Mouse (Mus musculus) neutrophil, adult 5-6 weeks (primary cell): ENCODE measurements around the gene Slc22a12. TPM values are rescaled to one million over a fixed set of nuclear protein-coding genes. Genes with fewer than 3 reads are reported as not detected.
A peak's percentile ranks its signal among the peaks of the same experiment; 100 is the strongest.

Experiments used
- ATAC-seq: fragments of 151-379, 151-347 bp; 2 replicates; pipeline ENCODE4 v1.8.0; 2017; ENCODE audit warnings: mild to moderate bottlenecking, moderate TSS enrichment; ENCODE audit not compliant: insufficient number of reproducible peaks, poor library complexity, low FRiP score, severe bottlenecking; ENCODE audit errors: extremely low read depth
- total RNA-seq: library from RNA; stranded (forward); fragments of 200-1000 nt; gene quantifications from 2 replicates; pipeline ENCODE4 v1.2.3, GENCODE M21; 2017

Slc22a12 gene
- total RNA-seq: 0.12 TPM in 1 of 2 replicates, not detected in the other

DNA sequence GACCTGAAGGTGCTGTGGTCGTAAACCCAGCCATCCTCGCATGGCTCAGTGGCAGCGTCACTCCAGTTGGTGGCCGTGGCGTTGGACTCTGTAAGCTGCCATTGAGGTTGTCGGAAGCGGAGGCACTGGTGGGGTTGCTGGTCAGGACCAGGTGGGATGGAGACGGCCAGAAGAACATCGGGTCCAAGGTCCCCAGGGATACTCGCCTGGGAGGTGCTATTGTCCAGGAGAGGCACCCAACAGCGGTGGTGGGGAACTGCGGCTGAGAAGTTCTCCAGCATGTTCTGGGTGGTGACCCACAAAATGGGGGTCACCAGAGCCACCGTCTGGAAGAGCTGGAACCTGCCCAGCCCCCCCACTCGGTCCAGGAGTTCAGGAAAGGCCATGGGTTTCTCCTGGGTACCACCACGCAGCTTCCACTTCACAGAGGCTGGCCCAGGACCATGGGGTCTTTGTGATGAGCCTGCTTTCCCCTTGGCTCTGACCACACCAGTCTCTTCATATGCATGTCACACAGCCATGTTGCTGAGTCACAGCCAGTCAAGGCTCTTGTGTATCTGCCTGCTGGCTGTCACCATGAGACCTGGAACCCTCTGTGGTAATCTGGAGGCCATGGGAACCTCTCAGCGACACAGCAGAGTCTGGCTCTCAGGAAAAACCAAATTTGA is at the start of gene Slc22a12:
TSS of gene Slc22a12 (minus strand) at position 666 of the 668 bp plus-strand sequence.
- no peak for ATAC-seq

DNA sequence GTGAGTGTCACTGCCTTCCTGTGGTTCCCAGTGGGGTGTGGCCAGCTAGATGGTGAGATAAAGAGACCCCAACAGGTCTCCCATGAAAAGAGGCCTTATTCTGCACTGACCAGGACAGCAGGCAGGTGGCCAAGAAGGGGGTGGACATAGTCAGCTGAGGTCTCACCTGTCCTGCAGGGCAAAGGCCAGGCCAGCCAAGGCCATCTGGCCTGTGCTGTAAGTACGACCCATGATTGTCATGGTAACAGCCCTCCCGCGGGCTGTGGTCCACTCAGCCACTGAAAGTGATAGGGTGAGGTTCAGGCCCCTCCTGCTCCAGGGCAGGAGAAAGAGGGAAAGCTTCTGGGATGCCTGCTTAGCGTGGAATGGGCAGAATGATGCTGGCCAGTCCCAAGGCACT is 29.2 kb upstream of the Slc22a12 start:
- no peak for ATAC-seq

- ATAC-seq: no peak
These were observed 28.6 kb upstream of the Slc22a12 start for GRCm38 (mm10) chr19:6571476-6571875.

- ATAC-seq: no peak
These were observed 26.7 kb upstream of the Slc22a12 start for GRCm38 (mm10) chr19:6569561-6569960.

- ATAC-seq: no peak
These were observed 26.2 kb upstream of the Slc22a12 start for GRCm38 (mm10) chr19:6569021-6569420.

- ATAC-seq: no peak
These were observed 23.6 kb upstream of the Slc22a12 start for GRCm38 (mm10) chr19:6566450-6566849.

- ATAC-seq: no peak
These were observed 22.3 kb upstream of the Slc22a12 start for GRCm38 (mm10) chr19:6565136-6565535.

DNA sequence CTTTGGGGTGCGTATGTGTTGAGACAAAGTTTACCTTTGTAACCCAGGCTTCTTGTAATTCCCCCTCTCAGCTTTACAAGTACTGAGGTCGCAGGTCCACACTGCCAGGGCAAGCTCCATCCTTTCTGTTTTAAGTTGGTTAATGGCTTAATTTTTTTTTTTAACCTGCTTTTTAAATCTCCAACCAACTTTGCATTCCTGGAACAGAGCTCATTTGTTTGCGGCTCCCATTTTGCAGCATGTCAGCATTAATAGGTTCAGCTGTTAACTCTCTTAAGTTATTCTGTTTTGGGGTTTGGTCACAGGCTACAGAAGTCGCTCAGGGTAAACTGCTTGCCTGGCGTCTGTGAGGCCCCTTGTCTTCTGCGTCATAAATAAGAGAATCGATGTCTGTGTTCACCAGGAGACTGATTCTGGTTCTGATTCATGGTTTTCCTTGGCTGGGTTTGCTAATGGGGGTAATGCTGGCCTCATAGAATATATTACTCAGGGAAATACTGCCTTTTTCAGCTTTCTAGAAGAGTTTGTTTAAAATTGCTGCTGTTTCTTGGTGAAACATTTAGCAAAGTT is 17.5 kb upstream of the Slc22a12 start:
- ATAC-seq: no peak

DNA sequence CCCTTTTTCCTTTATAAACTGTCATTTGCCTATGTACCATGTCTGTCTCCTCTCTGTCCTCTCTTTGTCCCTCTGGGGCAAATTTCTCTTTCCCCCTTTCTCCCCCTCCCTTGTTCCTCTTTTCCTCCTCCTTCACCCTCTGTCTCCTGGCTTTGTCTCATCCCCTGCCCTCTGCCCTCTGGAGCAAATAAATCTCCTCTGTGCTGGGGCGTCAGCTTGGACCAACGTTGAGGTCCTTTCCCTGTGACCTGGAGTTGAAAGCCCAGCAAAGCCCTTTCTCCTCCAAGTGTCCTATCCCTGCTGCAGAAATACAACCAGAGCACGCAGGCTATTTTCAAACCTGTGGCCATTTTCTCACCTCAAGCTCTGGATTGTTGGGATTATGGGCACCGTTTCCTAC is 16.7 kb upstream of the Slc22a12 start:
- no peak for ATAC-seq

GRCm38 (mm10) chr19:6553819-6554582 is 11.2 kb upstream of the Slc22a12 start:
- no peak for ATAC-seq

GRCm38 (mm10) chr19:6553174-6553573 is 10.3 kb upstream of the Slc22a12 start:
- ATAC-seq: no peak

DNA sequence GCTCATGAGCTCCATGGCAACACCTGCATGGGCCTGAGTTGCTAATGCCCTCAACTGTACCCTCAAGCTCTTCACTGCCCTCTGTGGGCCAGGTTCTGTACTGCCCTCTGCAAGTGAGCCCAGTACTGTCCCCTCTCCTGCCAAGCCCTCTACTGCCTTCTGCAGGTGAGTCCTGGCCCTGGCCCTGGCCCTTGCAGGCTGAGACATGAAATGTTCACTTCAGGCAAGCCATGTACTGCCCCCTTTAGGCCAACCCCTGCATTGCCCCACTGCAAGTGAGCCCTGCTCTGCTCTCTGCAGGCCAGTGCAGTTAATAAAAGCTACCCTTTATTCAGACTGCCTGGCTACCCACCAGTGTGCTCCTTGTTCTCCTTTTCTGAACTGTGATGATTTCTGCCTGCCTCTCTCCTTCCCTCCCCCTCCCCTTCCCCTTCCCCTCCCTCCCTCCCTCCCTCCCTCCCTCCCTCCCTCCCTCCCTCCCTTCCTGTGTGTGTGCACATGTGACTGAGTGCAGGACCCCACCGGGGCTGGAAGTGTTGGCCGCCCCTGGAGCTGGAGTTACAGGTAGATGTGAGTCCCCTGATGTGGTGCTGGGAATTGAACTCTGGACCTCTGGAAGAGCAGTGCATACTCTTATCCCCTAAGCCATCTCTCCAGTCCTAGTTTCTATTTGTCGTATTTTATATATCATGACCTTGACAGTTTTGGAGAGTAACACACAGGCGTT is 9.6 kb upstream of the Slc22a12 start:
- ATAC-seq: peak; percentile 57; the same call in 1 of the 2 replicates

DNA sequence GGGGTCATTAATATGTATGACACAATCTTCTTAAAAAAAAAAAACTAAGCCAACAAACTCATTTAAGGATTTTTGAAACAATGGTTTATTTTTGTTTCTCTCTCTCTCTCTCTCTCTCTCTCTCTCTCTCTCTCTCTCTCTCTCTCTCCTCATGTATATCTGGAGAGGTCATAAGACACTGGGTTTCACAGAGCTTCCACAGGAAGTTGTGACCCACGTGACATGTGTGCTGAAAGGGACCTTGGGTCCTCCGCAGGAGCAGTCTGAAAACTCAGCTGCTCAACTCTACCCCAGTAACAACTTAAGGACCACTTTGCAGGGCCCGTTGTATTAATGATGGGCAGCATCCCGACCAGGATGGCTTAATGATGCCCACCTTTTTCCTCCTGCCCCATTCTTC is 8.4 kb upstream of the Slc22a12 start:
- ATAC-seq: no peak

GRCm38 (mm10) chr19:6549566-6549965 is 6.7 kb upstream of the Slc22a12 start:
- no peak for ATAC-seq

DNA sequence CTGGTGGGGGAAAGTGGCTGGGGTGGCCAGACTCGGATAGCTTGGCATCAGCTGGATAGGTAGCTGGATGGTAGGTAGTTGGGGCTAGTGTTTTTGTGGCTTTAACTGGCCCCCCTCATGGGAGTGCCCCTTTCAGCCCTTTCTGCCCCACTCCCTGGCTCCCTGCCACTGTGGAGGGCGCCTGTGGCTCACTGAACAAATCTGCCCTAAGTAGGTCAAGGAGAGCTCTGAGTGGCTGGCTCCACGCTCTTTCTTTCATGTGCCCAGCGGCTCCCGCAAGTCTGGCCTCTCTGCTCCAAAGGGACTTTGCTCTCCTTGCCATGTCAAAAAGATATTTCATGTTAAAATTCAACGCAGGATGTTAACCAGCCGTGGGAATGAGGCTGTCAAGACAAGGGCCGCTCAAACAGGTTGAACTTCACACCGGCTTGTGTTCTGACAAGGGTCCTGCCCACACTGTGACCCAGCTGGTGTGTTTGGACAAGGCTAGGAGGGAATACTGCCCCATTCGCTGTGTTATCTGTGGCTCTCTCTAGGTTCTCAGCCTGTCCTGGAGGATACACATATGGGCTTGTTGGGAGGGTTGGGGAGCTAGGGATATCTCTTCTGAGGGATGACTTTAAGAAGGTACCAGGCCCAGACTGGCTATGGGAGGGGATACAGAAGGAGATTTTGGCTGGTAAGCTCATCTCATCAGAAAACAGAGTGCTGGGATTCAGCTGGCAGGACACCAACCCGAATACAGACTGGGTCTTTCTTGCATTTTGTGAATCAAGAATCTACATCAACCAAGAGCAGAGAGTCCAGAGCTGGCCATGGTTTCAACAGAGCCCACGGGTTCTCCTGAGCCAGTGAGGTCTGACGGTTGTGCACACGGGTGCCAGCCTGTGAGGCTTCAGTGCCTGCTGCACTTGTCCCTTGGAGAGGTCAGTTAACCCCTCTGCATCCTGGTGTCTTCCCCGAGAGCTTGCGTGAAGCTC is 5.9 kb upstream of the Slc22a12 start:
- no peak for ATAC-seq

DNA sequence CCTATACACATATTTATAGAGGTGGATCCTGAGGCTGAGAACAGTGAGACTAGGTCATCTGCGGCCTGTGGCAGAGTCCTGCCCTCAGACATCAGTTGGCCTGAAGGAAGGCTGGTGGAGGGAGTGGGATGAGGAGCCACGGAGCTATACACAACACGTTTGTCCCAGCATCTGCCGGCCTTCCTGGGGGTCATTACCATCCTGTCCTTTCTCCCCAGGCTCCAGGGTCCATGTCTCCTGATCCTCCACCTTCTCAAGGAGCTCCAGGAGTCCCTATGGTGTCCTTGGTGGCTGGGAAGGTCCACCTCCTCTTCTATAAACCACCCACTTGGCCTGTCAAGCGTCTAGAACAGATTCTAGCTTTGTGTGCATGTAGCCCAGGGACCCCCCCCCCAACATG is 5.0 kb upstream of the Slc22a12 start:
- no peak for ATAC-seq

GRCm38 (mm10) chr19:6546096-6546495 is 3.3 kb upstream of the Slc22a12 start:
- ATAC-seq: no peak

GRCm38 (mm10) chr19:6545481-6545880 is 2.6 kb upstream of the Slc22a12 start:
- ATAC-seq: no peak
